Mouse (Mus musculus): ENCODE measurements around the gene S1pr5.

DNA sequence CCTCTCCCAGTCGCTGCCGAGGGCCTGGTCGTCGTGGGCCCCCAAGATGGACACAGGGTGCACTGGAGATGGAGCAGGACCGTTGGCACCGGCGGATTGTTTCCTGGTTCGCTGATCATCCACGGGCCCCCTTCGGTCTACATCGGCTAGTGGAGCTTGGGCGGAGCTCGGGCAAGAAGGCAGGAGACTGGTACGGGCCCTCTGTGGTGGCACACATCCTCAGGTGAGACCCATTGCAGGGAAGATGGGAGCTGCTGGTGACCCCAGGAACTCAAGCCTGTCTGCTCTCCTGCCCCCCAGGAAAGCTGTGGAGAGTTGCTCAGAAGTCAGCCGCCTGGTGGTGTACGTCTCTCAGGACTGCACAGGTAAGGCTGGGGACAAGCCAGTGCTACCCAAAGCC is 20.1 kb upstream of the S1pr5 start:
- no peak for TF ChIP-seq CTCF (IDR thresholded peaks at IDR 0.05; ENCODE audit: low read depth)
- no peak for TF ChIP-seq EP300 (IDR thresholded peaks at IDR 0.05; ENCODE audit: low read depth)
